Comparison of ENCODE assay signal across 12 mouse cellular contexts in the genomic region with DNA sequence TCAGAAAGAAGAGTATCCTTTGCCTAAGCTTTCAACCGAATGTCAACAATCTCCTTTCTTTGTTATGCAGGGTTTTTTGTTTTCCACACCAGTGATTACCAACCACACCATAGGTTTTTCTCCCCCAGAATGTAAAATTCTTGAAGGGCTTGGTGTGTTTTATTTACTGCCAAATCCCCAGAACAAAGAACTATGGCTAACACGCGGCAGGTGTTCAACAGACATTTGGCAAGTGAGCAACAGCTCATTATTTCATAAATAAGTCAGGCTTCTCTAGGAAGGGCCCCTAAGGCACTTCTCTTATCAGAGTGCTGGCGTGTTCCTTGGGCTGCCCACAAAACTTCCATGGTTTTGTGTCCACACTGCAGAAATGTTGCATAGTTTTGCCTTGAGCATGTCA. TPM values are rescaled to one million over a fixed set of nuclear protein-coding genes. Genes with fewer than 3 reads are reported as not detected.
"Had no signal": no experiment of that assay in that cellular context is flagged by ENCODE, and none has a peak within 500 bp of the region (broad histone marks: within the 10 kb centered on the region; RNA-seq: fewer than 3 reads in every experiment).

No protein-coding gene starts in this region.

- H3K9me3 ChIP-seq: limb, embryonic 10.5 days; liver, embryonic 15.5 days had no signal

- DNase-seq: kidney, postnatal 25 days; lung, adult 2 months; lung, postnatal 36 days; thymus, postnatal 4 days had no signal

- H3K27ac ChIP-seq: left cerebral cortex, adult 2 months; limb, embryonic 10.5 days; liver, embryonic 15.5 days; stomach, postnatal 0 days had no signal

- H3K4me1 ChIP-seq: liver, embryonic 15.5 days had no signal

- H3K27me3 ChIP-seq: liver, embryonic 15.5 days had no signal

- H3K9ac ChIP-seq: liver, embryonic 15.5 days had no signal

- H3K36me3 ChIP-seq: limb, embryonic 10.5 days; liver, embryonic 15.5 days had no signal

- ATAC-seq: lung, postnatal 0 days; midbrain, embryonic 16.5 days had no signal

- H3K4me3 ChIP-seq: left cerebral cortex, adult 2 months; limb, embryonic 10.5 days; liver, embryonic 15.5 days had no signal

- H3K4me2 ChIP-seq: liver, embryonic 11.5 days; liver, embryonic 15.5 days had no signal

RNA-seq across cellular contexts. Expression of a gene that starts 23.5 kb away (rescaled TPM):
- polyA plus RNA-seq: kidney, embryonic 16.5 days; limb, embryonic 10.5 days; lung, adult 2 months; lung, postnatal 0 days; stomach, postnatal 0 days had no signal
